Mouse (Mus musculus): Measurements from ENCODE around the gene Olfr1471.
"Not testable (repeated sequence)": the region's sequence is repeated elsewhere in the genome, so short reads cannot be mapped to it uniquely, and the experiment has no call there.

Gene Olfr1471

DNA sequence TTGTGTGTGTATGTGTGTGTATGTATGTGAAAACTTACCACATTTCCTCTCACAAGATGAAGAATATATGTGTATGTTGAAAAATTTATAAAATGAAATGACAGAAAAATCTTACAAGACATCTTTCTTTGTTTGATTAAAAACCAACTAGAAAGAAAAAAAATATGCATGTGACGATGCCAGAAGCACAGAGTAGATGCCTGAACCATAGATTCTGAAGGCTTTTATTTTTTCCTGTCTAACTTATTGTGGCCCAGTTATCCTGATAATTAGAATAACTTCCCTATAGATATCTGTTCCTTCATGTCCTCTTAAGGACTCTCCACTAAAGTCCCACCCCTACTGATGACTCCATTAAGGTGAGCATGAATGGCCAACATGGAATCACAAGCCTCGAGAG lies at the start of gene Olfr1471:
Gene Olfr1471, plus strand, starts transcription at position 301 of the 400 bp plus-strand sequence.
- DNase-seq, result not testable (repeated sequence)

DNA sequence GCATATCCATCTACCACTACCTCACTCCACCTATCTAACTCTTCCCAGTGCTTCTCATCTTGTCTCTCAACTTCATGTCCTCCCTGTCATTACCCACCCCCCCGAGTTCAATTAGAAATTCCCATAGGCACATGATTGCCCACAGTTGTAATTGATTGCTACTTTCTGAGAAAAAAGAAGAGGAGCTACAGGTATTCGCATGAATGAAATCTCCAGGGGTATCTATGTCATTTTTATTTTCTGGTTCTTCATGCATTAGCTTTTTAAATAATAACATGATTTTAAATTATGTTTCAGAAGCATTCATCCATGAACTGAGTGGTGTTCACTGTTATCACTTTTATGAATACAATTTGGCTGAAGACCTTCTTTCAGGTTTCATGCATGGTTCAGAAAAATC lies 35.7 kb upstream of the Olfr1471 start, which contains the start of gene Olfr1469:
Gene Olfr1469, plus strand, starts transcription at position 301 of the 400 bp plus-strand sequence.
- DNase-seq, result no peak

DNA sequence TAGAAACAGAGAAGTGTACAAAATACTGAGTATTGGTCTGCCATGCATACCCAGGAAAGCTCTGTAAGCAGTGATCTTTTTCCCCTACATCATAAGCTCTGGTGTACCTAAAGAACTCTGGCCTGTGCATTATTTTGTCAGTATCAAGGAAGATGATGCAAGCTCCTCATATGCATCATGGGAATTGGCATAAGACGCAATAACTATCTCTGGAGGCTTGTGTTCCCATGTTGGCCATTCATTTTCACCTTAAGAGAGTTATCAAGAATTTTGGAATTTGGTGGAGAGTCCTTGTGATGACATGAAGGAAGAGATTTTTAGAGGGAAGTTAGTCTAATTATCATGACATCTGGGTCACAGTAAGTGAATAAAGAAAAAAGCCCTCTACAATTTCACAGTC lies 12.8 kb downstream of the Olfr1471 start, which contains the start of gene Olfr1472:
Gene Olfr1472, minus strand, starts transcription at position 101 of the 400 bp plus-strand sequence.
- no peak for DNase-seq

DNA sequence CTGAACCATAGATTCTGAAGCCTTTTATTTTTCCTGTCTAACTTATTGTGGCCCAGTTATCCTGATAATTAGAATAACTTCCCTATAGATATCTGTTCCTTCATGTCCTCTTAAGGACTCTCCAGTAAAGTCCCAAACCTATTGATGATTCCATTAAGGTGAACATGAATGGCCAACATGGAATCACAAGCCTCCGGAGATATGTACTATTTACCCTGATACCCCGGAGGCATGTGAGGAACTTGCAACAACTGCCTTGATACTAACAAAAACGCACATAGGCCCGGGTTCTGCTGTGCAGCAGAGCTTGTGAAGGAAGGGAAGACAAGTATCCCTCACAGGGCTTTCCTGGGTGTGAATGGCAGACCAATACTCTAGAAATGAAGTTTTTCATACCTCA lies 26.1 kb downstream of the Olfr1471 start, which contains the start of gene Olfr1474:
Gene Olfr1474, plus strand, starts transcription at position 301 of the 400 bp plus-strand sequence.
- not testable (repeated sequence) for DNase-seq

DNA sequence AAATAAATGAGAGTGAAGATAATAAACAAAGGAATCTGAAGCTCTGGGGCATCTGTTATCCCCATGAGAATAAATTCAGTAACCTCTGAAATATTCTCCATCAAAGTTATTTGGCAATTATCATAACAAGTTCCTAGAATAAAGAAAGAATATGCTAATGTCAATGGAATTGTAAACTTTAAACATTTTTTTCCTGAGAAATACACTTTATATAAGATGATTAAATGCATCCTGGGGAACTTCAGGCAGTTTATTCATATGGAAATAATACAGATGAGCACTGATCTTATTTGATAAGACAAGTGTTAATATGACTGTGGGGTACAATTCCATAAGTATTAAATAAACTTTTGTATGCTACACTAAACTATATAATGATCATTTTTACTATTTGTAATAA lies 36.9 kb downstream of the Olfr1471 start, which contains the start of gene Olfr1475:
Gene Olfr1475, minus strand, starts transcription at position 101 of the 400 bp plus-strand sequence.
- no peak for DNase-seq

DNA sequence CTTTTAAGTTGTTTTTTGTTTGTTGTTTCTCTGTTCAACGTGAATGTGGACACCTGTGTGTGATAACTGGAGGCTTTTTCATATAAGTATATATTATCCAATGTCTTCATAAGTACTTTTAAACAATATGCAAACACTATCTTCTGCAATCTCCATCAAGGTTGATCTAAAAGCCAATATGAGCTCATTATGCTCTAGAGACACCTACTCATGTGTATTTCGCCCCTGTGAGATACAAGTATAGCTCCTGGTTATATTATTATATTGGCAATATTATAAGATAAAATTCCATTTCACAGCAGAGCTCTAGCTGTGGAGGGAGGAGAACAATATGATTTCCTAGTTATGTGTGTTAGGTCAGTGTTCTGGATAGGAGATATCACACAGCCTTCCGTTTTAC lies 57.0 kb downstream of the Olfr1471 start, which contains the start of gene Olfr1477:
Gene Olfr1477, plus strand, starts transcription at position 301 of the 400 bp plus-strand sequence.
- no peak for DNase-seq

Data from thymus, postnatal 14 days (tissue).